Mouse (Mus musculus) adrenal gland, adult 2 months (tissue): ENCODE measurements around the gene Grap2. TPM values are rescaled to one million over a fixed set of nuclear protein-coding genes. Genes with fewer than 3 reads are reported as not detected.
A peak's percentile ranks its signal among the peaks of the same experiment; 100 is the strongest.

Experiments used
- DNase-seq: peaks from one replicate; pipeline ENCODE4 v3.0.0; 2021
- polyA plus RNA-seq: library from polyadenylated mRNA; depleted of rRNA; stranded (reverse); fragments of >200 nt; gene quantifications from 2 replicates; pipeline ENCODE4 v1.2.3, GENCODE M21; 2012
- total RNA-seq, 2 experiments: library from RNA; stranded (reverse); gene quantifications; 2 replicates each; pipeline ENCODE4 v1.2.3; 2021

The Grap2 gene
- total and polyA plus RNA-seq, 3 experiments, result 0.29 to 1.1 (median 0.37) TPM

DNA sequence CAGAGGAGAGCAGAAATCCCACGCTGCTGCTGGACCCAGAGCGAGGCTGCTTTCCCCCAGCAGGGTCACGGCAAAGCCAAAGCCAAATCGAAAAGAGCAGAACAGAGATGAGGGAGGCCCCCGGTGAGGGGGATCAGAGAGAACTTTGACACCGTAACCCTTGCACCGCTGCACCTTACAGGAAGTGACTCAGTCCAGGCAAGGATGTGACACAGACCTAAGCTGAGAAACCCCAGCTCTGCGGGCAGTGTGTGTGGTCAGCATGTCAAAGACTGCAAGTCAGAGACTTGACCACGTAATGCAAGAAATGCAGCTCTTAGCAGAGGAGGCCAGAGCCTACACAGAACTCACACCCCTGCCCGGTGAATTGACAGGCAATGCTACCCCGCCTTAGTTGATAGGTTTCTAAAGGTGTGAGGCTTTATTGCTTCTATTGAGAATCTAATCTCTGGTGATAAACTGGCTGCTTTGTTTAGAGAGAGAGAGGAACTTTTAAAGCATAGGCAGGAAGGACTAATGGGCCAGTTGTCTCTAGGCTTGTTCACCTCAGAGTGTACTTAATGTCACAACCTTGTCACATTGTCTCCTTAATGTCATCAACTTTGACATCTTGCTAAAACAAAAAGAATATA lies 66.8 kb downstream of the Grap2 start:
- DNase-seq, result no peak

- DNase-seq, result no peak
Observed at GRCm38 (mm10) chr15:80639874-80640273, 67.5 kb downstream of the Grap2 start.

GRCm38 (mm10) chr15:80641702-80642435 lies 69.5 kb downstream of the Grap2 start:
- no peak for DNase-seq

DNA sequence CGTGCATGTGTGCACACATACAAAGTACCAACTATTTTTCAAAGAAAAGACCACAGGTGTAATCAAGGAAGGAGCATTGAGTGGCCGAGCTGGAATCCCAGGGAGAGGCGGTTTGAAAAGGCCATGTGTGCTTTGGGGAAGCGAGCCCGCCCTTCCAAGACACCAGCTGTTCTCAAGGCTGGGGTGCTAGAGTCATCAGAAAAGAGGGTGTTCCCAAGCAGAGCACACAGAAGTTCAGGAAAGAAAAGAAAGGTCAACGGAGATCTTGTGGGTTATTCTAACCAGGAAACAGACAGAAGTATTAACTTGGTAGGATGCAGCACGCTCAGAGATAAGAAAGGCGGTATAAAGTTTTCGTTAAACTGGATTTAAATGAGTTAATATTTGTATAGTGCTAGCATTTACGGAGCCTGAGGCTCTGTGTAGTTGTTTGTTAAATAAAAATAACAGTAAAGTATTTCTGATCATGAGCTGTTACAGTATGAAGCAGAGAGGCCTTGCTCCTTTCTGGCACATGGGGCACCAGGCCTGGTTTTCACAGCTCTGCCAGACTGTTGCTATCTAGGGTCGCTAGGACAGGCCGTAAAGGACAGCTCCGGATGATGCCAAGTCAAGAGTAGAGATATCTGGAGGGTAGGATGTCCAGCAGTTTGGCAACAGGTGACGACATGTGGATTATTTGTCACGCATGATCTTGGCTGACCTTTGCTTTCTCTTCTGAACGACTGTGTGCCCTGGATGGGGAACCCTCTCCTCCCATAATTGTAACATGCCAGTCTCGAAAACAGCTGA lies 72.8 kb downstream of the Grap2 start:
- DNase-seq, result no peak

DNA sequence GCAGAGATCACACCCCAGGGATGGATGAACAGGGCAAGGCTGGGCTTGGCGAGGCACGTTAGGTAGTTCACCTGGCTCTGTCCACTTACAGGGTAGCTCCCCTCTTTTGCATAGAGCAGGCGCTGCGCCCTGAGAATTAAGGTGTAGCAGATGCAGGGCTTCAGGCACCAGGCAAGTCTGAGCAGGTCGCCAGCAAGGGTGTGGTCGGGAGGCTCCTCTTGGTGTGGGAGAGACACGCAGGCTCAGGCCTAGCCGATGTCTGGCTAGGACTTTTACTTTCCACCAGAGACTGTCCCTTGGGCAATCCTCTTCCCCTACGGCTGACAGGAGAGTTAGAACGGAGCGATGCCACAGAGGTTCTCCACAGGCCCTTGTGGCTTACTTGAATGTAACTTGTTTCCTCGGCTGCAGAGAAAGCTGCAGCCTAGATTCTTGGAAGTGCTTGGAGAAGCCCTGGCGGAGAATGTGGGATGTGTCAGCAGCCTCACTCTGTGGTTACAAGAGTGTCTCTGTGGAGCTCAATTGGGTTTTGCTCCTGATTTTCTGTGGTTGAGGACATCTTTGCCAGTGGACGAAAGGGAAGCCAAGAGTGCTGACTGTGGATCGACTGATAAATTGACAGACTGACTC lies 76.7 kb downstream of the Grap2 start:
- no peak for DNase-seq

- no peak for DNase-seq
Observed at GRCm38 (mm10) chr15:80650412-80650811, 78.0 kb downstream of the Grap2 start.

GRCm38 (mm10) chr15:80653865-80654264 lies 81.5 kb downstream of the Grap2 start:
- peak; percentile 14 for DNase-seq

- no peak for DNase-seq
Observed at GRCm38 (mm10) chr15:80658815-80659471, 86.5 kb downstream of the Grap2 start.

DNA sequence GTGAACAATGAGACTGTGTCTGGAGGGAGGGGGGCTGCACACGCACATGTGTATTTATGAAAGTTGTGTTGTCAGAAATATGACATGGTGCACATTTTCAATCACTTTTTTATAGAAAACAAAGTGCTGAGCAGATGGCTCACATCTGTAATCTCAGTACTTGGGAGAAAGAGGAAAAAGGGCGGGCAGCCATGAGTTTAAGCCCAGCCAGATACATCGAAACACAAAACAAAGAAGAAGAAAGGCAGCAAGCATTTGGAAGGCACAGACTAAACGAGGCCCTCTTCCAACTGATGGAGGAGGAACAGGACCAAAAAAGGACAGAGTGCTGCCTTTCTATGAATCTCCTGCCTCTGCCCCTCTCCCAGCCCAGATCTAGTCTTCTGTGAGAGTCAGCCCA lies 88.6 kb downstream of the Grap2 start:
- no peak for DNase-seq

DNA sequence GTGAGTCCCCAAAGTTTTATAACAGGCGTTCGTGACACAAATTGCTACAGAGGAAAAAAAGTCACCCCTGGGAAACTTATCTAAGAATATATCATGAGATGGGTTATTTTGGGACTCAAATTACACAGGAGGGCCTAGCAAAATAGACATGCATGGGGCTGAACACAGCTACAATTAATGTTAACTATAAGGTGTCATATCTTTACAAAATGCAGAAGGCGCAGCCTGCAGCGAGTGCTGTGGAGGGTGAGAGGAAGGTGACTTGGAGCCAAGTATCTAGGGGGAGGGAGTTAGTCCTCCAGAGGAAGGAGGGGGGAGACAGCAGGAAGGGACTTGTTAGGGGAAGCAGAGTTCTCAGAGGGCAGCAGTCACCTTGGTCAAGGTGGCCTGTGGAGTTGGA lies 92.0 kb downstream of the Grap2 start:
- DNase-seq, result no peak

- DNase-seq, result peak; percentile 35
Observed at GRCm38 (mm10) chr15:80671295-80672252, 99.2 kb downstream of the Grap2 start, which contains the start of gene Fam83f. Gene Fam83f (plus strand): TSS chr15:80671847.

GRCm38 (mm10) chr15:80672810-80673209 lies 100.4 kb downstream of the Grap2 start:
- no peak for DNase-seq

- DNase-seq, result no peak
Observed at GRCm38 (mm10) chr15:80673337-80674095, 101.1 kb downstream of the Grap2 start.

DNA sequence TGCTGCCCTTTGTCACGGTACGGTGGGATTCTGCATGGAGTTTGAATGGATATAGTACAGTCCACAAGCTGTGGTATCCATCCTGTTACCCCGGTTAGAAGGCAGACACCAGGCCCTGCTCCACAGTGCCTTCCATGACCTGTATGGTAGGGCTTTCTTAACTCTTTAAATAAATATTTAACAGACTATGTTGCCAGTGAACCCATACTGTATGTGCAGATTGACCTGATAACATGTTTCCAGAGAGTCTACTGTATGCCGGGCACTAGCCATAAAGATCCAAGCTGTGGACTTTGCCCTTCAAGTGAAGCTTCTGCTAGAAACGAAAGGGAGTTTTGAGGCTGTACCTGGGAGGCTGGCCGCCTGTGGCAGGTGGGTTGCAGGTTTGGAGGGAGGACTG lies 102.3 kb downstream of the Grap2 start:
- no peak for DNase-seq

- no peak for DNase-seq
Observed at GRCm38 (mm10) chr15:80679515-80680215, 107.3 kb downstream of the Grap2 start.

- DNase-seq, result no peak
Observed at GRCm38 (mm10) chr15:80680347-80681030, 108.1 kb downstream of the Grap2 start.

DNA sequence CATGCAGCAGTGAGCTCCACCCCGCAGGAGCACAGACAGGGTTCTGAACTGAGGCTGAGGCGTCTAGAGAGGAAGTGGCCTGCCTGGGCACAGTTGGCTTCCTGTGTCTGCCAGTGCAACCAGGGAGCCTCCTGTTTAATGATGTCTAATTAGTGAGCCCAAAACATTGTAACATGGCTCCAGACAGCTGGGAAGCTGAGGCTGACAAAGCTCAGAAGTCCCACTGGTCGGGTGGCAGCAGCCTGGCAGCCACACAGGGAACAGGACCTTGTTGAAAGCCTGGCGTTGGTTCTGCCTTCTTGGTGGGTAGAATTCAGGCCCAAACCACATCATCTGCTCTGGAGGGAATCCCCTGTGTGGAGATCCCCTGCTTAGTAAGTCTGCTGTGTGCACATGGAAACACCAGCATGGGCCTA lies 109.1 kb downstream of the Grap2 start:
- no peak for DNase-seq

- no peak for DNase-seq
Observed at GRCm38 (mm10) chr15:80682343-80682742, 109.9 kb downstream of the Grap2 start.

GRCm38 (mm10) chr15:80683151-80683550 lies 110.8 kb downstream of the Grap2 start:
- DNase-seq, result no peak
